Mouse (Mus musculus) left cerebral cortex, adult 2 months (tissue): ENCODE measurements at regions not wholly inside any gene's neighbourhood (a gene's known extent, or its start where the extent isn't known, plus 50 kb on each side); places are given as distances from the start of the nearest gene placed in this dataset.

ENCODE experiments used
- DNase-seq, 2 experiments: peaks; one replicate each; pipeline ENCODE4 v3.0.0; 2021 to 2022; ENCODE audit warnings: low spot score in 2 of 2, mixed read lengths in 1 of 2; ENCODE audit errors: extremely low spot score in 1 of 2
- H3K27ac ChIP-seq: fragments of 200-600 bp; 2 replicates; pipeline ENCODE4 v1.8.1; 2022
- H3K4me3 ChIP-seq: fragments of 200-600 bp; 2 replicates; pipeline ENCODE4 v1.8.1; 2022
- CTCF ChIP-seq: fragments of 200-600 bp; IDR thresholded peaks from 2 replicates; pipeline ENCODE4 v1.8.1; 2022; ENCODE audit warnings: antibody characterized with exemption, mild to moderate bottlenecking, moderate library complexity
- intact Hi-C: fragments of 180-260 bp; cut with DNase I; formaldehyde crosslinking; loops from one replicate; pipeline ENCODE4 v1.15.1; 2025

GRCm38 (mm10) chr4:153284209-153284608, 198.4 kb downstream of the Ajap1 start:
- TF ChIP-seq CTCF: no peak
- DNase-seq: no peak
- H3K4me3 ChIP-seq: no peak overlapping the region
- H3K27ac ChIP-seq: no peak overlapping the region
- intact Hi-C loops: no loop called here

- TF ChIP-seq CTCF: no peak
- intact Hi-C loops: no loop called here
- no peak overlapping the region for H3K4me3 ChIP-seq
- no peak for DNase-seq
- H3K27ac ChIP-seq: no peak overlapping the region
Measured at GRCm38 (mm10) chr4:153276571-153276970, 206.0 kb downstream of the Ajap1 start.

GRCm38 (mm10) chr4:153271376-153271775, 211.2 kb downstream of the Ajap1 start:
- Histone ChIP-seq H3K27ac (no peak overlapping the region), H3K4me3 (no peak overlapping the region)
- no peak for DNase-seq
- no peak for TF ChIP-seq CTCF
- intact Hi-C loops: no loop called here

- no peak for DNase-seq
- H3K27ac ChIP-seq: no peak overlapping the region
- no peak for TF ChIP-seq CTCF
- intact Hi-C loops: loop anchor here (5.0 kb wide), 1 partner anchor 76 kb away; no protein-coding TSS in a partner anchor
- no peak overlapping the region for H3K4me3 ChIP-seq
Measured at GRCm38 (mm10) chr4:153263216-153263805, 219.3 kb downstream of the Ajap1 start.

GRCm38 (mm10) chr4:153260941-153261557, 221.6 kb downstream of the Ajap1 start:
- no peak for DNase-seq
- no peak for TF ChIP-seq CTCF
- H3K4me3 ChIP-seq: no peak overlapping the region
- intact Hi-C loops: loop anchor here (5.0 kb wide), 1 partner anchor 74 kb away; no protein-coding TSS in a partner anchor
- no peak overlapping the region for H3K27ac ChIP-seq

GRCm38 (mm10) chr4:153251943-153252342, 230.7 kb downstream of the Ajap1 start:
- DNase-seq: no peak
- intact Hi-C loops: no loop called here
- no peak overlapping the region for H3K27ac ChIP-seq
- H3K4me3 ChIP-seq: no peak overlapping the region
- TF ChIP-seq CTCF: no peak

GRCm38 (mm10) chr4:153251311-153251710, 231.3 kb downstream of the Ajap1 start:
- no peak overlapping the region for H3K27ac ChIP-seq
- no peak overlapping the region for H3K4me3 ChIP-seq
- intact Hi-C loops: no loop called here
- DNase-seq: no peak
- TF ChIP-seq CTCF: no peak

- intact Hi-C loops: no loop called here
- Histone ChIP-seq H3K4me3 (no peak overlapping the region), H3K27ac (no peak overlapping the region)
- no peak for DNase-seq
- no peak for TF ChIP-seq CTCF
Measured at GRCm38 (mm10) chr4:153236680-153237079, 245.9 kb downstream of the Ajap1 start.

GRCm38 (mm10) chr4:153233762-153234161, 248.8 kb downstream of the Ajap1 start:
- H3K4me3 ChIP-seq: no peak overlapping the region
- no peak overlapping the region for H3K27ac ChIP-seq
- no peak for DNase-seq
- TF ChIP-seq CTCF: no peak
- intact Hi-C loops: no loop called here

- TF ChIP-seq CTCF: no peak
Measured at GRCm38 (mm10) chr4:153229221-153229620, 253.4 kb downstream of the Ajap1 start.

GRCm38 (mm10) chr4:153227680-153228420, 254.8 kb downstream of the Ajap1 start:
- H3K27ac ChIP-seq: no peak overlapping the region
- no peak overlapping the region for H3K4me3 ChIP-seq
- intact Hi-C loops: no loop called here
- no peak for DNase-seq
- TF ChIP-seq CTCF: no peak

More at GRCm38 (mm10) chr4:153229221-153229620, 253.4 kb downstream of the Ajap1 start:
- H3K4me3 ChIP-seq: no peak overlapping the region
- intact Hi-C loops: no loop called here
- DNase-seq: no peak
- no peak overlapping the region for H3K27ac ChIP-seq

GRCm38 (mm10) chr4:153224618-153225177, 257.9 kb downstream of the Ajap1 start:
- no peak for TF ChIP-seq CTCF
- intact Hi-C loops: no loop called here
- Histone ChIP-seq H3K27ac (no peak overlapping the region), H3K4me3 (no peak overlapping the region)
- DNase-seq: no peak
